Mouse (Mus musculus): ENCODE measurements around the gene Myoz1.

The Myoz1 gene

GRCm38 (mm10) chr14:20660827-20661660 is 4.7 kb upstream of the Myoz1 start:
- H3K36me3 ChIP-seq (ENCODE audit: control insufficient read depth, insufficient read depth, low read length, poor library complexity, severe bottlenecking): no peaks in the 10 kb centered on the region
- DNase-seq (ENCODE audit: low read depth, low spot score): peak; percentile 97
- H3K27me3 ChIP-seq (ENCODE audit: control insufficient read depth, insufficient read depth, low read length, poor library complexity, severe bottlenecking): no peaks in the 10 kb centered on the region

- H3K27me3 ChIP-seq (ENCODE audit: control insufficient read depth, insufficient read depth, low read length, poor library complexity, severe bottlenecking): no peaks in the 10 kb centered on the region
- DNase-seq (ENCODE audit: low read depth, low spot score): no peak
Measured at GRCm38 (mm10) chr14:20659687-20660086, 3.3 kb upstream of the Myoz1 start.

GRCm38 (mm10) chr14:20658902-20659301 is 2.6 kb upstream of the Myoz1 start:
- DNase-seq (ENCODE audit: low read depth, low spot score): no peak
- Histone ChIP-seq H3K27me3 (ENCODE audit: control insufficient read depth, insufficient read depth, low read length, poor library complexity, severe bottlenecking) (no peaks in the 10 kb centered on the region), H3K36me3 (ENCODE audit: control insufficient read depth, insufficient read depth, low read length, poor library complexity, severe bottlenecking) (no peaks in the 10 kb centered on the region)

More at GRCm38 (mm10) chr14:20659687-20660086, 3.3 kb upstream of the Myoz1 start:
- no peaks in the 10 kb centered on the region for H3K36me3 ChIP-seq (ENCODE audit: control insufficient read depth, insufficient read depth, low read length, poor library complexity, severe bottlenecking)

- Histone ChIP-seq H3K27me3 (ENCODE audit: control insufficient read depth, insufficient read depth, low read length, poor library complexity, severe bottlenecking) (no peaks in the 10 kb centered on the region), H3K36me3 (ENCODE audit: control insufficient read depth, insufficient read depth, low read length, poor library complexity, severe bottlenecking) (no peaks in the 10 kb centered on the region)
- DNase-seq (ENCODE audit: low read depth, low spot score): peak; percentile 68
Measured at GRCm38 (mm10) chr14:20658326-20658725, 2.0 kb upstream of the Myoz1 start.

- Histone ChIP-seq H3K27me3 (ENCODE audit: control insufficient read depth, insufficient read depth, low read length, poor library complexity, severe bottlenecking) (no peaks in the 10 kb centered on the region), H3K36me3 (ENCODE audit: control insufficient read depth, insufficient read depth, low read length, poor library complexity, severe bottlenecking) (no peaks in the 10 kb centered on the region)
- DNase-seq (ENCODE audit: low read depth, low spot score): no peak
Measured at GRCm38 (mm10) chr14:20655731-20656130, 609 bp downstream of the Myoz1 start.

GRCm38 (mm10) chr14:20654690-20655421 is 1.5 kb downstream of the Myoz1 start:
- H3K36me3 ChIP-seq (ENCODE audit: control insufficient read depth, insufficient read depth, low read length, poor library complexity, severe bottlenecking): no peaks in the 10 kb centered on the region
- no peak for DNase-seq (ENCODE audit: low read depth, low spot score)
- H3K27me3 ChIP-seq (ENCODE audit: control insufficient read depth, insufficient read depth, low read length, poor library complexity, severe bottlenecking): no peaks in the 10 kb centered on the region

- DNase-seq (ENCODE audit: low read depth, low spot score): no peak
- no peaks in the 10 kb centered on the region for H3K27me3 ChIP-seq (ENCODE audit: control insufficient read depth, insufficient read depth, low read length, poor library complexity, severe bottlenecking)
- H3K36me3 ChIP-seq (ENCODE audit: control insufficient read depth, insufficient read depth, low read length, poor library complexity, severe bottlenecking): no peaks in the 10 kb centered on the region
Measured at GRCm38 (mm10) chr14:20651722-20652256, 4.6 kb downstream of the Myoz1 start.

- H3K27me3 ChIP-seq (ENCODE audit: control insufficient read depth, insufficient read depth, low read length, poor library complexity, severe bottlenecking): no peaks in the 10 kb centered on the region
- DNase-seq (ENCODE audit: low read depth, low spot score): no peak
- H3K36me3 ChIP-seq (ENCODE audit: control insufficient read depth, insufficient read depth, low read length, poor library complexity, severe bottlenecking): no peaks in the 10 kb centered on the region
Measured at GRCm38 (mm10) chr14:20651000-20651399, 5.3 kb downstream of the Myoz1 start.

- DNase-seq (ENCODE audit: low read depth, low spot score): no peak
- H3K36me3 ChIP-seq (ENCODE audit: control insufficient read depth, insufficient read depth, low read length, poor library complexity, severe bottlenecking): no peaks in the 10 kb centered on the region; the same call in 1 of the 2 replicates
- H3K27me3 ChIP-seq (ENCODE audit: control insufficient read depth, insufficient read depth, low read length, poor library complexity, severe bottlenecking): no peaks in the 10 kb centered on the region
Measured at GRCm38 (mm10) chr14:20646381-20646780, 10.0 kb downstream of the Myoz1 start.

- no peaks in the 10 kb centered on the region; the same call in 1 of the 2 replicates for H3K36me3 ChIP-seq (ENCODE audit: control insufficient read depth, insufficient read depth, low read length, poor library complexity, severe bottlenecking)
- no peaks in the 10 kb centered on the region for H3K27me3 ChIP-seq (ENCODE audit: control insufficient read depth, insufficient read depth, low read length, poor library complexity, severe bottlenecking)
- peak; percentile 13 for DNase-seq (ENCODE audit: low read depth, low spot score)
Measured at GRCm38 (mm10) chr14:20645547-20645946, 10.8 kb downstream of the Myoz1 start.

- Histone ChIP-seq H3K27me3 (ENCODE audit: control insufficient read depth, insufficient read depth, low read length, poor library complexity, severe bottlenecking) (no peaks in the 10 kb centered on the region), H3K36me3 (ENCODE audit: control insufficient read depth, insufficient read depth, low read length, poor library complexity, severe bottlenecking) (no peaks in the 10 kb centered on the region; the same call in 1 of the 2 replicates)
- DNase-seq (ENCODE audit: low read depth, low spot score): no peak
Measured at GRCm38 (mm10) chr14:20641438-20641875, 14.9 kb downstream of the Myoz1 start.

- H3K36me3 ChIP-seq (ENCODE audit: control insufficient read depth, insufficient read depth, low read length, poor library complexity, severe bottlenecking): no peaks in the 10 kb centered on the region; the same call in 1 of the 2 replicates
- peak; percentile 99 for DNase-seq (ENCODE audit: low read depth, low spot score)
- H3K27me3 ChIP-seq (ENCODE audit: control insufficient read depth, insufficient read depth, low read length, poor library complexity, severe bottlenecking): no peaks in the 10 kb centered on the region
Measured at GRCm38 (mm10) chr14:20640644-20641437, 15.5 kb downstream of the Myoz1 start, which contains the start of gene Usp54. Gene Usp54 (minus strand): TSS chr14:20641063.

GRCm38 (mm10) chr14:20639918-20640619 is 16.3 kb downstream of the Myoz1 start:
- Histone ChIP-seq H3K27me3 (ENCODE audit: control insufficient read depth, insufficient read depth, low read length, poor library complexity, severe bottlenecking) (no peaks in the 10 kb centered on the region), H3K36me3 (ENCODE audit: control insufficient read depth, insufficient read depth, low read length, poor library complexity, severe bottlenecking) (no peaks in the 10 kb centered on the region; the same call in 1 of the 2 replicates)
- DNase-seq (ENCODE audit: low read depth, low spot score): peak; percentile 72

- no peak for DNase-seq (ENCODE audit: low read depth, low spot score)
- Histone ChIP-seq H3K36me3 (ENCODE audit: control insufficient read depth, insufficient read depth, low read length, poor library complexity, severe bottlenecking) (no peaks in the 10 kb centered on the region; the same call in 1 of the 2 replicates), H3K27me3 (ENCODE audit: control insufficient read depth, insufficient read depth, low read length, poor library complexity, severe bottlenecking) (no peaks in the 10 kb centered on the region)
Measured at GRCm38 (mm10) chr14:20638702-20639101, 17.6 kb downstream of the Myoz1 start.
